Mouse (Mus musculus): ENCODE data around the gene Pax5.

GRCm38 (mm10) chr4:44678026-44678425 lies 32.3 kb downstream of the Pax5 start:
- TF ChIP-seq CTCF (IDR thresholded peaks at IDR 0.05; ENCODE audit: extremely low read depth, insufficient read length, insufficient replicate concordance, low read depth, low read length) (no peak), POLR2A (IDR thresholded peaks at IDR 0.05; ENCODE audit: low read depth, low read length) (no peak)

All from small intestine, adult 2 months (tissue).